Mouse (Mus musculus) small intestine, adult 2 months (tissue): Measurements from ENCODE around the gene Ctf2. TPM values are rescaled to one million over a fixed set of nuclear protein-coding genes. Genes with fewer than 3 reads are reported as not detected.

Source experiments
- H3K27ac ChIP-seq: fragments of 200-500 bp; 2 replicates; pipeline ENCODE4 v1.5.1; 2012; ENCODE audit warnings: low read depth, low read length, control low read depth, inconsistent platforms; ENCODE audit not compliant: insufficient read depth
- H3K27me3 ChIP-seq: fragments of 200-500 bp; 2 replicates; pipeline ENCODE4 v1.6.1; 2012; ENCODE audit warnings: mild to moderate bottlenecking, moderate library complexity, low read length, inconsistent platforms; ENCODE audit not compliant: control insufficient read depth, insufficient read depth
- H3K36me3 ChIP-seq: fragments of 200-500 bp; 2 replicates; pipeline ENCODE4 v1.6.1; 2012; ENCODE audit warnings: mild to moderate bottlenecking, low read length, control low read depth, inconsistent platforms; ENCODE audit not compliant: control insufficient read depth, insufficient read depth
- H3K4me1 ChIP-seq: fragments of 200-500 bp; 2 replicates; pipeline ENCODE4 v1.6.1; 2012; ENCODE audit warnings: low read length, inconsistent platforms, mixed read lengths; ENCODE audit not compliant: control insufficient read depth, insufficient read depth, insufficient read length
- H3K4me3 ChIP-seq: fragments of 200-500 bp; 2 replicates; pipeline ENCODE4 v1.5.1; 2012; ENCODE audit warnings: low read depth, mild to moderate bottlenecking, control low read depth, inconsistent platforms, low read length, moderate library complexity
- CTCF ChIP-seq: fragments of 200-500 bp; IDR thresholded peaks from 2 replicates; pipeline ENCODE4 v1.5.1; 2012; ENCODE audit warnings: low read depth, mild to moderate bottlenecking, control low read depth, inconsistent platforms, low read length, moderate library complexity, mixed read lengths; ENCODE audit not compliant: insufficient replicate concordance, insufficient read length; ENCODE audit errors: extremely low read depth
- POLR2A ChIP-seq: fragments of 200-500 bp; IDR thresholded peaks from 2 replicates; pipeline ENCODE4 v1.6.1; 2012; ENCODE audit warnings: low read depth, mild to moderate bottlenecking, control low read depth, inconsistent platforms, low read length, moderate library complexity
- WGBS: fragments of 180-500 bp; shearing (Covaris S2); methylation state at CpG from one replicate; pipeline ENCODE4 v1.1.7; 2018; 5-methylcytosine and 5-hydroxymethylcytosine counted together
- polyA plus RNA-seq: library from polyadenylated mRNA; depleted of rRNA; stranded (reverse); fragments of >200 nt; gene quantifications from 2 replicates; pipeline ENCODE4 v1.2.3, GENCODE M21; 2012

Ctf2 gene
- polyA plus RNA-seq, 1 experiment, result not detected

GRCm38 (mm10) chr7:127753741-127754140, 21.8 kb upstream of the Ctf2 start:
- H3K27ac ChIP-seq, result no peak overlapping the region
- no peaks in the 10 kb centered on the region for H3K4me1 ChIP-seq
- no peak for TF ChIP-seq CTCF
- no peak for TF ChIP-seq POLR2A
- no peaks in the 10 kb centered on the region for H3K27me3 ChIP-seq
- WGBS, result 75% methylated on average over 7 of the region's 7 CpGs
- no peak overlapping the region for H3K4me3 ChIP-seq
- H3K36me3 ChIP-seq, result peaks cover 55% of the 10 kb centered on the region

- no peaks in the 10 kb centered on the region for H3K4me1 ChIP-seq
- no peak overlapping the region for H3K27ac ChIP-seq
- H3K36me3 ChIP-seq, result peaks cover 55% of the 10 kb centered on the region
- WGBS, result 59% methylated on average over 5 of the region's 5 CpGs
- no peaks in the 10 kb centered on the region for H3K27me3 ChIP-seq
- no peak overlapping the region for H3K4me3 ChIP-seq
- TF ChIP-seq POLR2A (no peak), CTCF (no peak)
Observed at GRCm38 (mm10) chr7:127753158-127753557, 21.2 kb upstream of the Ctf2 start.

DNA sequence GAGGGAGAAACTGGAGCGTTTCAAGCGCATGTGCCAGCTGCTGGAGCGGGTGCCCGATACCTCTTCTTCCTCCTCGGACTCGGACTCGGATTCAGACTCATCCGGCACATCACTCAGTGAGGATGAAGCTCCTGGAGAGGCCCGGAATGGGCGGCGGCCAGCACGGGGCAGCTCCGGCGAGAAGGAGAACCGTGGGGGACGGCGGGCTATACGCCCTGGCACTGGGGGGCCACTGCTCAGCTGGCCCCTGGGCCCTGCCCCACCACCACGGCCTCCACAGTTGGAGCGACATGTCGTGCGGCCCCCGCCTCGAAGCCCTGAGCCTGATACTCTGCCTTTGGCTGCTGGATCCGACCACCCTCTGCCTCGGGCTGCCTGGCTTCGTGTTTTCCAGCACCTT, 20.1 kb upstream of the Ctf2 start:
- TF ChIP-seq CTCF (no peak), POLR2A (no peak)
- Histone ChIP-seq H3K27ac (no peak overlapping the region), H3K4me1 (0 out of 2 replicates have a peak, but pooled peaks cover under 1% of the 10 kb centered on the region), H3K36me3 (peaks cover 52% of the 10 kb centered on the region), H3K4me3 (no peak overlapping the region), H3K27me3 (no peaks in the 10 kb centered on the region)
- 95% methylated on average over 27 of the region's 27 CpGs for WGBS

DNA sequence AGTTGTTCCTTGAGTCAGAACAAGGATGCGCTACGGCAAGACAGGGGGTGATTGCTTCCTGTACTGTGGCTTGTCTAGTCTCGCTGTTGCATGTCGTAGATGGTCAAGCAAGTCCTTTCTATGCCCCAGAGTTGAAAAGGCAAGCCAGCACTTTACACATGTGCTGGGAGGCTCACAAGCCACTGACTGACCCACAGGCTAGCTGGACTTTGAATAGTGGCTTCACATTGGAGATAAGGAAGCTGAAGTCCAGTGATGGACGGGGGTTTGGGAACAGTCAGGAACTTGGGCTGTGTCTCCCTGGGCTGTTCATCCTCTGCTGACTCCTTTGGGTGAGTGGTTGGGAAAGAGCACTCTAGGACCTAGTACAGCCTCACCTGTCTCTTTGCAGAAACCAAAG, 19.7 kb upstream of the Ctf2 start:
- no peak for TF ChIP-seq CTCF
- TF ChIP-seq POLR2A, result no peak
- H3K4me1 ChIP-seq, result peaks cover 4% of the 10 kb centered on the region; the same call in 1 of the 2 replicates
- H3K4me3 ChIP-seq, result no peak overlapping the region
- WGBS, result 87% methylated on average over 5 of the region's 5 CpGs
- H3K36me3 ChIP-seq, result peaks cover 51% of the 10 kb centered on the region
- no peaks in the 10 kb centered on the region for H3K27me3 ChIP-seq
- no peak overlapping the region for H3K27ac ChIP-seq

- H3K27ac ChIP-seq, result no peak overlapping the region
- WGBS, result 87% methylated on average over 19 of the region's 19 CpGs
- peaks cover 4% of the 10 kb centered on the region; the same call in 1 of the 2 replicates for H3K4me1 ChIP-seq
- H3K36me3 ChIP-seq, result peaks cover 50% of the 10 kb centered on the region
- no peaks in the 10 kb centered on the region for H3K27me3 ChIP-seq
- no peak overlapping the region for H3K4me3 ChIP-seq
- TF ChIP-seq CTCF (no peak), POLR2A (no peak)
Observed at GRCm38 (mm10) chr7:127750131-127751127, 18.5 kb upstream of the Ctf2 start.

- Histone ChIP-seq H3K36me3 (peaks cover 36% of the 10 kb centered on the region), H3K27me3 (no peaks in the 10 kb centered on the region), H3K4me1 (peaks cover 4% of the 10 kb centered on the region; the same call in 1 of the 2 replicates), H3K27ac (no peak overlapping the region), H3K4me3 (no peak overlapping the region)
- TF ChIP-seq POLR2A, result no peak
- TF ChIP-seq CTCF, result no peak
- WGBS, result 93% methylated on average over 28 of the region's 28 CpGs
Observed at GRCm38 (mm10) chr7:127748235-127748560, 16.2 kb upstream of the Ctf2 start.

DNA sequence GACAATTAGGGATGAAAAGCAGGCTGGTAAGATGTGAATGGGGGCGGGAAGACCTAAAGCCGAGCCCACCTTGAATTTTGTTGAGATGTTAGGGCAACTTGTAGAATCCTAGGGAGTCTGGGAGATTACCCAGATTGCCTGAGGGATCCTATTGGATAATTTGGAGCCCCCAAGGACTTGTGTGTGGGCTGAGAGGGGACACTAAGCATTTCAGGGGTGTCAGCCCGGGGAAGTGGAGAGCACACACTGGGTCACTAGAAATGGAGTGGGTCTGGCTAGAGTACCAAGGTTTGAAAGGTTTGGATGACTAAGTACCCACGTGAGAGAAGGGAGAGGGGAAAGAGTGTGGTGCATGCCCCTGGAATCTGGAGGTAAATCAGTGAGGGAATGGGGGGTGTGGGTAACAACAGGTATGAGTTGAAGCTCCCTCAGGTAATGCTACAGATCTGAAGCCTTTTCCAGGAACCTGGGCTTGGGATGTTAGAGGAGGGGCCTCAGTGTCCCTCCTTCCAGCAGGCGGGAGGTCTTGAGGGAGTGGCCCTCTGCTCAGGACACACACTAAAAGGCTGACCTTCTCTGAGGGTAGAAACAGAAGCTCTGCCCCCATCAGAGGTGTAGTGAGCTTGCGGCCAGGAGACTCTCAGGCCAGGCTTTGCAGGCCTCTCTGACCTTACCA, 15.7 kb upstream of the Ctf2 start:
- H3K27me3 ChIP-seq, result no peaks in the 10 kb centered on the region
- H3K27ac ChIP-seq, result no peak overlapping the region
- H3K4me3 ChIP-seq, result no peak overlapping the region
- H3K4me1 ChIP-seq, result peaks cover 4% of the 10 kb centered on the region; the same call in 1 of the 2 replicates
- TF ChIP-seq POLR2A, result no peak
- TF ChIP-seq CTCF, result no peak
- peaks cover 32% of the 10 kb centered on the region for H3K36me3 ChIP-seq
- WGBS, result 77% methylated on average over 6 of the region's 6 CpGs
